Comparison of ENCODE assay signal across 9 mouse cellular contexts in genomic region chr17:45815833-45816232, GRCm38 (mm10).
DNase-seq lines count a peak whose midpoint lies in the region; ATAC-seq and TF ChIP-seq lines count a peak whose summit lies in the region.
"Had no signal": no experiment of that assay in that cellular context is flagged by ENCODE, and none has a peak within 500 bp of the region (broad histone marks: within the 10 kb centered on the region; RNA-seq: fewer than 3 reads in every experiment).

No protein-coding gene starts in this region.

- TF ChIP-seq CTCF in hindbrain, postnatal 0 days (IDR thresholded peaks at IDR 0.05; ENCODE audit: low read depth): peak; percentile 41

- no peaks in the 10 kb centered on the region for H3K36me3 ChIP-seq in hindbrain, postnatal 0 days (ENCODE audit: insufficient read depth, low read length)
- no peaks in the 10 kb centered on the region for H3K36me3 ChIP-seq in hindbrain, embryonic 13.5 days
- no peaks in the 10 kb centered on the region for H3K36me3 ChIP-seq in embryonic facial prominence, embryonic 10.5 days (replicated peaks)
- H3K36me3 ChIP-seq: limb, embryonic 12.5 days had no signal

- no peaks in the 10 kb centered on the region for H3K4me1 ChIP-seq in hindbrain, postnatal 0 days (ENCODE audit: insufficient read depth, low read length)
- H3K4me1 ChIP-seq in hindbrain, embryonic 13.5 days (replicated peaks): peaks cover 7% of the 10 kb centered on the region; the same call in 1 of the 2 replicates
- peaks cover 24% of the 10 kb centered on the region for H3K4me1 ChIP-seq in embryonic facial prominence, embryonic 10.5 days

- 23% methylated on average over 2 of the region's 2 CpGs for WGBS in hindbrain, postnatal 0 days
- 40% methylated on average over 2 of the region's 2 CpGs for WGBS in hindbrain, embryonic 13.5 days
- 48% methylated on average over 2 of the region's 2 CpGs for WGBS in embryonic facial prominence, embryonic 10.5 days

- no peak overlapping the region for H3K27ac ChIP-seq in hindbrain, postnatal 0 days
- no peak overlapping the region for H3K27ac ChIP-seq in hindbrain, embryonic 13.5 days
- H3K27ac ChIP-seq in embryonic facial prominence, embryonic 10.5 days (replicated peaks): peak overlapping the region; percentile 15; the same call in 1 of the 2 replicates
- H3K27ac ChIP-seq: limb, embryonic 12.5 days had no signal

- H3K9me3 ChIP-seq in hindbrain, postnatal 0 days (ENCODE audit: low read length): no peaks in the 10 kb centered on the region
- no peaks in the 10 kb centered on the region for H3K9me3 ChIP-seq in hindbrain, embryonic 13.5 days
- no peaks in the 10 kb centered on the region for H3K9me3 ChIP-seq in embryonic facial prominence, embryonic 10.5 days
- H3K9me3 ChIP-seq: limb, embryonic 12.5 days had no signal

- no peaks in the 10 kb centered on the region for H3K27me3 ChIP-seq in hindbrain, postnatal 0 days (ENCODE audit: insufficient read depth, low read length)
- H3K27me3 ChIP-seq in hindbrain, embryonic 13.5 days: peaks cover 5% of the 10 kb centered on the region; the same call in 1 of the 2 replicates
- peaks cover 33% of the 10 kb centered on the region for H3K27me3 ChIP-seq in embryonic facial prominence, embryonic 10.5 days (replicated peaks; ENCODE audit: low read depth, poor library complexity, severe bottlenecking)

- no peak overlapping the region for H3K9ac ChIP-seq in hindbrain, postnatal 0 days (replicated peaks; ENCODE audit: low read length)
- H3K9ac ChIP-seq in hindbrain, embryonic 13.5 days: no peak overlapping the region
- H3K9ac ChIP-seq: limb, embryonic 12.5 days had no signal

- H3K4me2 ChIP-seq in hindbrain, postnatal 0 days (ENCODE audit: low read depth, low read length): no peak overlapping the region
- H3K4me2 ChIP-seq in hindbrain, embryonic 13.5 days: no peak overlapping the region
- H3K4me2 ChIP-seq: limb, embryonic 12.5 days had no signal

- DNase-seq in hindbrain, postnatal 0 days (ENCODE audit: low spot score): peak; percentile 54
- peak; percentile 78 for DNase-seq in 416B (ENCODE audit: low read depth)
- no peak for DNase-seq in embryonic facial prominence, embryonic 10.5 days (ENCODE audit: low spot score)
- DNase-seq in heart, postnatal 4 days: peak; percentile 69
- no peak for DNase-seq in urinary bladder, adult 2 months (ENCODE audit: low spot score)
- no peak for DNase-seq in right cerebral cortex, postnatal 25 days
- no peak for DNase-seq in left cerebral cortex, adult 18-20 months (ENCODE audit: low spot score in 2 of 2)

- peak; percentile 64; the same call in 1 of the 2 replicates for ATAC-seq in hindbrain, postnatal 0 days
- no peak for ATAC-seq in hindbrain, embryonic 13.5 days (ENCODE audit: low FRiP score)

- no peak overlapping the region for H3K4me3 ChIP-seq in hindbrain, postnatal 0 days (ENCODE audit: low read length)
- no peak overlapping the region for H3K4me3 ChIP-seq in hindbrain, embryonic 13.5 days
- H3K4me3 ChIP-seq in embryonic facial prominence, embryonic 10.5 days: no peak overlapping the region
- H3K4me3 ChIP-seq: limb, embryonic 12.5 days had no signal

Comparison
In these comparisons a context has a peak if more than half of its experiments do, and no peak if none do; other contexts are left out.
1. DNase-seq: peak in hindbrain, postnatal 0 days (single experiment), 416B (single experiment) and heart, postnatal 4 days (single experiment); none in embryonic facial prominence, embryonic 10.5 days (single experiment), urinary bladder, adult 2 months (single experiment), right cerebral cortex, postnatal 25 days (single experiment) and left cerebral cortex, adult 18-20 months (0 of 2).